Mouse (Mus musculus) embryonic fibroblast, embryonic 13.5 days (primary cell): ENCODE measurements around the gene Ptger4. TPM values are rescaled to one million over a fixed set of nuclear protein-coding genes. Genes with fewer than 3 reads are reported as not detected.

ENCODE experiments used
- H3K27ac ChIP-seq: 2 replicates; pipeline ENCODE4 v1.5.1; 2012; ENCODE audit warnings: low read length, control low read depth, inconsistent platforms; ENCODE audit not compliant: insufficient read depth
- H3K4me1 ChIP-seq: 2 replicates; pipeline ENCODE4 v1.6.1; 2011; ENCODE audit warnings: low read length; ENCODE audit not compliant: control insufficient read depth, insufficient read depth
- H3K4me3 ChIP-seq: 2 replicates; pipeline ENCODE4 v1.5.1; 2011; ENCODE audit warnings: mild to moderate bottlenecking, control low read depth, low read length; ENCODE audit not compliant: insufficient read depth
- CTCF ChIP-seq: IDR thresholded peaks from 2 replicates; pipeline ENCODE4 v1.5.1; 2011; ENCODE audit warnings: mild to moderate bottlenecking, control low read depth, low read length, moderate library complexity, borderline replicate concordance; ENCODE audit not compliant: insufficient read depth
- POLR2A ChIP-seq: IDR thresholded peaks from 2 replicates; pipeline ENCODE4 v1.6.1; 2011; ENCODE audit warnings: low read depth, mild to moderate bottlenecking, control low read depth, low read length, moderate library complexity
- polyA plus RNA-seq: library from polyadenylated mRNA; stranded (reverse); fragments of >200 nt; gene quantifications from 2 replicates; pipeline ENCODE4 v1.2.4, GENCODE M21; 2011; ENCODE audit warnings: low read depth; ENCODE audit not compliant: missing spikeins, insufficient read length

The Ptger4 gene
- polyA plus RNA-seq: 4.0 and 4.3 TPM in 2 replicates

DNA sequence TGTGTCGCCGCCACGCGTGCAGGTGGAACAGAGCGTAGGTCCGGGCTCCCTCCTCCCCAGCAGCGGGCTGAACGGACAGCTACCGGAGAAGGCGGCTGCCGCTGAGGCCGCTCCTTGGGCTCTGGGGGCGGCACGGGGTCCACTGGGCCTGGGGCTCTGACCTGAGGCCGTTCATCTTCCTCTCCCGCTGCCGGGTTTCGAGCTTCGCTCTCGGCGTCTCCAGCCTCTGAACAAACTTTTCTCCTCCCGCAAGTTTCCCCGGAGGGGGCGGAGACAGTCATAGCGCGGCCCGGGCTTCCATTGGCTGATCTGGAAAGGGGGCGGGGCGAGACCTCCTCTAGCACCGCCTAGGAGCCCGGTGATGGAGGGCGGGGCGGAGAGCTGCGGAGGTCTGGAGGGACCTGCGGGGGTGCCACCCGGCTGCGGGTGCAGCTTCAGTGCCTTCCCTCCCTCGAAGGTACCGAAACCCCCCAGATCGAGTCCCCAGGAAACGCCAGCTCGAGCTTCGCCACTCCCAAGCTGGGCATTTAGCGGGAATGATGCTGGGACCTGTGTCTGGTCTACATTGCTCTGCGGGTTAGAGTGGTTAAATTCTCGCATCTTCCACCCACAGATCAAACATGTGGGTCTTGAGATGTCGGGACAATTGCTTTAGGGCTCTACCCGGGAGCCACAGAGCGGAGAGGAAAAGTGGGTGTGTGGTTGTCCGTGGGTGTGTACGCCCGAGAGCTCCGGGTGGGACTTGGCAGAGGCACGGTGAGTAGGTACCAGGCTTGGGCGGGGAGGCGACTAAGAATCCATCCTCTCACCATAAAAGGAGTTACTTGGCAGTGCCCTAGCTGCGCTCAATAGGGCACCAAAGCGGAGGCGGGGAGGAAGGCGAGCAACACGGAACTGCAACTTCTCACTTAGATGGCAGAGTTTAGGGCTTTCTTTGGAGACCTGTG, at the start of gene Ptger4:
TSS of gene Ptger4 (minus strand) at position 229 of the 947 bp plus-strand sequence.
- Histone ChIP-seq H3K4me3 (peak within 1 kb of the TSS; percentile 64), H3K4me1 (no peaks in the 10 kb centered on the region), H3K27ac (no peak within 1 kb of the TSS)
- TF ChIP-seq POLR2A (peak; percentile 79), CTCF (no peak)

GRCm38 (mm10) chr15:5288412-5288811, 44.4 kb upstream of the Ptger4 start:
- no peaks in the 10 kb centered on the region for H3K4me1 ChIP-seq
- TF ChIP-seq POLR2A (no peak), CTCF (no peak)
- no peak overlapping the region for H3K4me3 ChIP-seq
- H3K27ac ChIP-seq: no peak overlapping the region

DNA sequence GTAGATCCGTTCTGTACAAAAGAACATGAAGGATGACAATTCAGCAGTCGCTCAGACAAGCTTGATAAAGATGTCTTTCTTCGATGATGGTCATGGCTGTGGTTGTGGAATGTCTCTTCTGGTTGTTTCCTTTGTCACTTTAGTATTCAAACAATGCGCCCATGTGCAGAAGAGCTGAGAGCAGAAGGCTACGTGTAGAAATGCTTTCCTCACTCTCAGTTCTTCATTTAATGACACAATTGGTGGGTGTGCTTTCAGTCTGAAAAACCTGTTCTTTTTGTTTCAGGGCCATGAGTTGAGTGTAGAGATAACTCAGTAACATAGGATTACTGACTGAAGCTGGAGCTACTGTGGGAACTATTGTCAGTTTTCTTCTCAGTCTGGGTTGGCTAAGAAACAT, 43.1 kb upstream of the Ptger4 start:
- TF ChIP-seq POLR2A (no peak), CTCF (no peak)
- no peak overlapping the region for H3K27ac ChIP-seq
- no peaks in the 10 kb centered on the region for H3K4me1 ChIP-seq
- no peak overlapping the region for H3K4me3 ChIP-seq

- TF ChIP-seq POLR2A (no peak), CTCF (no peak)
- Histone ChIP-seq H3K4me1 (no peaks in the 10 kb centered on the region; the same call in 1 of the 2 replicates), H3K4me3 (no peak overlapping the region), H3K27ac (no peak overlapping the region)
Observed at GRCm38 (mm10) chr15:5281316-5281715, 37.3 kb upstream of the Ptger4 start.

DNA sequence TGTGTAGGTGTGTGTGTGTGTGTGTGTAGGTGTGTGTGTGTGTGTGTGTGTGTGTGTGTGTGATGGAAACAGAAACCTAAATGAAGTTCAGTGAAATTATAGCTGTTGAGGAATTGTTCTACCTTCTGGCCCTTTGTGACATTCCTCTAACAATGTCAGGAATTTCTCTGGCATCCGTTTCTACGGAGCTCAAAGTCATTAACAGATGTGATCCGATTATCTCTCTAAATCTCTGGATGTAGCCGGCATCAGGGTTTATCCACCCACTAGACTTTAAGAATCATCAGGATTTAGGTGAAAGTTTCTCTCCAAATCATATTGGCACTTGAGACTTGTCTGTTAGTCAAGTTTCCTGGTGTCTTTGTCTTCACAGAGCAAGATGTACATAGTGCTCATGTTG, 35.8 kb upstream of the Ptger4 start:
- no peak for TF ChIP-seq CTCF
- TF ChIP-seq POLR2A: no peak
- H3K27ac ChIP-seq: no peak overlapping the region
- H3K4me1 ChIP-seq: no peaks in the 10 kb centered on the region; the same call in 1 of the 2 replicates
- H3K4me3 ChIP-seq: no peak overlapping the region

DNA sequence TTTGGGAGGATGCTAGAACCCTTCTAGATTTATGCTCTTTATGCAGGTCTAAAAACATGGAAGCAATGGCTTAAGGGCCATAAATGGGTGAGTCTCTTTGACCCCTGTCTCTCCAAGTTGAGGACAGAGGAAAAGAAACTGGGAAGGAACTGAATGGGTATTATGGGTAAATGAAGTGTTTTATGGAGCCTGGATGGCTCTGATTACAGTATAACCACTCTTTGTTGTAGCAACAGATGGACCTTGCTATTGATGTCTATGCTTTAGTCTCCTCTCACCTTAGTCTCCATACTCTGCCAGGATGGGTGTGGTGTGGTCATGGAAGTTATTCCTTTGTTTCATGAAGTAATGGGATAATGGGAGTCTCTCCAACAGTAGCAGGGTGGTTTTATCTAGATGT, 34.5 kb upstream of the Ptger4 start:
- H3K4me3 ChIP-seq: no peak overlapping the region
- H3K4me1 ChIP-seq: no peaks in the 10 kb centered on the region; the same call in 1 of the 2 replicates
- no peak overlapping the region for H3K27ac ChIP-seq
- no peak for TF ChIP-seq CTCF
- TF ChIP-seq POLR2A: no peak

GRCm38 (mm10) chr15:5273981-5274380, 30.0 kb upstream of the Ptger4 start:
- Histone ChIP-seq H3K4me1 (no peaks in the 10 kb centered on the region; the same call in 1 of the 2 replicates), H3K4me3 (no peak overlapping the region), H3K27ac (no peak overlapping the region)
- TF ChIP-seq POLR2A: no peak
- no peak for TF ChIP-seq CTCF

GRCm38 (mm10) chr15:5266095-5266494, 22.1 kb upstream of the Ptger4 start:
- Histone ChIP-seq H3K27ac (no peak overlapping the region), H3K4me3 (no peak overlapping the region), H3K4me1 (no peaks in the 10 kb centered on the region)
- no peak for TF ChIP-seq CTCF
- no peak for TF ChIP-seq POLR2A

DNA sequence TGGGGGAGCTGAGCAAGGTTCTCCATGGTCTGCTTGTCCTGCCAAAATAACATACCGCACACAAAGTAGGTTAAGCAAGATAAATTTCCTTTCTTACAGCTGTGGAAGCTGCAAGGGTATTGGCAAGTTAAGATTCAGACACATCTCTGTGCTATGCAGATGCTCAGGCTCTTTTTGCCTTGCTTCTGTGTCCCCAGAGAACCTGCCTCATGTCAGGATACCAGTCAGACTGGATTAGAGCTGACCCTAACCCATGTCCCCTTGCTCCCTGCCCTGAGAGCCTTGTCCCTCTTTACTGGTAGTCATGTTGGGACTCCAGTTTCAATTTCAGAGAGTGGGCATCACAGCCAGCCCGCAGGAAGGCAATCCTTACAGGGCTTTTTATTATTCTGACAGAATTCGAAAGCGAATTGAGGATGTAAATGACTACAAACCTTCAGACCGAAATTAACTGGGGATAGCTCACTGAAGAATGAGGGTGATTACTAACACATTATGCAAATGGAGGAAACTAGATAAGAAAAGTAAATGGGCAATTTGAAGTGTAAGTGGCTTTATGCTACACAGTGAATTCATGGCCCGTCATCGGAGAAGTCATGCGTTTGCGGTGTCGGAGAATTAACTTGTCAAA, 19.0 kb upstream of the Ptger4 start:
- TF ChIP-seq CTCF (no peak), POLR2A (no peak)
- no peak overlapping the region for H3K4me3 ChIP-seq

GRCm38 (mm10) chr15:5262095-5262667, 18.2 kb upstream of the Ptger4 start:
- no peaks in the 10 kb centered on the region for H3K4me1 ChIP-seq
- TF ChIP-seq POLR2A: no peak
- no peak for TF ChIP-seq CTCF
- H3K4me3 ChIP-seq: no peak overlapping the region
- H3K27ac ChIP-seq: no peak overlapping the region

More for the DNA sequence above, 19.0 kb upstream of the Ptger4 start:
- H3K27ac ChIP-seq: no peak overlapping the region
- no peaks in the 10 kb centered on the region for H3K4me1 ChIP-seq
